Mouse (Mus musculus) intestine, embryonic 15.5 days (tissue): Measurements from ENCODE around the gene Zfp663. TPM values are rescaled to one million over a fixed set of nuclear protein-coding genes. Genes with fewer than 3 reads are reported as not detected.

Source experiments
- ATAC-seq: fragments of 200-750 bp; cut with Nextera tagmentation; 2 replicates; pipeline ENCODE4 v1.8.0; 2017; ENCODE audit warnings: moderate TSS enrichment, moderate library complexity
- H3K27ac ChIP-seq: fragments of 300-500 bp; sonication (generic); 2 replicates; pipeline ENCODE4 v1.5.1; 2015; ENCODE audit warnings: mild to moderate bottlenecking, inconsistent platforms
- H3K27me3 ChIP-seq: fragments of 300-500 bp; sonication (generic); replicated peaks from 2 replicates; pipeline ENCODE4 v1.6.1; 2015; ENCODE audit warnings: inconsistent platforms
- H3K36me3 ChIP-seq: fragments of 300-500 bp; sonication (generic); 2 replicates; pipeline ENCODE4 v1.6.1; 2015; ENCODE audit warnings: inconsistent platforms
- H3K4me1 ChIP-seq: fragments of 300-500 bp; sonication (generic); replicated peaks from 2 replicates; pipeline ENCODE4 v1.6.1; 2015; ENCODE audit warnings: inconsistent platforms
- H3K4me2 ChIP-seq: fragments of 300-500 bp; sonication (generic); replicated peaks from 2 replicates; pipeline ENCODE4 v1.6.1; 2015; ENCODE audit warnings: mild to moderate bottlenecking, inconsistent platforms
- H3K4me3 ChIP-seq: fragments of 300-500 bp; sonication (generic); replicated peaks from 2 replicates; pipeline ENCODE4 v1.5.1; 2015; ENCODE audit warnings: inconsistent platforms
- H3K9ac ChIP-seq: fragments of 300-500 bp; sonication (generic); 2 replicates; pipeline ENCODE4 v1.6.1; 2015; ENCODE audit warnings: inconsistent platforms
- H3K9me3 ChIP-seq: fragments of 300-500 bp; sonication (generic); 2 replicates; pipeline ENCODE4 v1.6.1; 2016; ENCODE audit warnings: inconsistent platforms
- WGBS: fragments of 180-500 bp; shearing (Covaris S2); methylation state at CpG from one replicate; pipeline ENCODE4 v1.1.7; 2015; 5-methylcytosine and 5-hydroxymethylcytosine counted together
- polyA plus RNA-seq: library from polyadenylated mRNA; unstranded; fragments of >200 nt; fragmentation: Nextera tagmentation; extraction: Ambion mirVana; gene quantifications from 2 replicates; pipeline ENCODE4 v1.2.1, GENCODE M21; 2015

The Zfp663 gene
- 0.75 and 1.1 TPM in 2 replicates for polyA plus RNA-seq

DNA sequence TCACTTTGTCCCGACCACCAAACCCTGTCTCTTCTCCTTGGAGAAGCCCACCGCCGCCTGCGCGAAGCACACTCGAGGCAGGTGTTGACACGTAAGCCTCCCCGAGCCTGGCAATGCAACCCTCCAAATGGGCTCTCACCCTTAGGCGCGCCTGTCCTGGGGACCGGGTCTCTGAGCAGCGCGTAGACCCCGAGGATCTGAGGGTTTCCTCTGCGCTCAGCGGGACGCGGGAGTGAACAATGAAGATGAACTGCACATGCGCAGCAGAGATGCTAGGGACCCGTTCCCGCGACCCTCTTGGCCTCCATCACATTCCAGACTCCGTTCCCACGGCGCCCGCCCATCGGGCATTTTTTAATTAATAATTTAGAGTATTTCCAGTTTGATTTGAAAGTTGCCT, at the start of gene Zfp663:
Gene Zfp663, minus strand, starts transcription at position 234 of the 400 bp plus-strand sequence.
- WGBS = 3% methylated on average over 27 of the region's 27 CpGs
- peaks cover 11% of the 10 kb centered on the region for H3K27me3 ChIP-seq
- no peaks in the 10 kb centered on the region for H3K9me3 ChIP-seq
- no peak for ATAC-seq
- H3K9ac ChIP-seq = no peak within 1 kb of the TSS
- no peak within 1 kb of the TSS for H3K27ac ChIP-seq
- peak within 1 kb of the TSS; percentile 60 for H3K4me2 ChIP-seq
- peak within 1 kb of the TSS; percentile 23; the same call in 1 of the 2 replicates for H3K4me3 ChIP-seq
- peaks cover 18% of the 10 kb centered on the region for H3K4me1 ChIP-seq
- H3K36me3 ChIP-seq = no peaks in the 10 kb centered on the region

DNA sequence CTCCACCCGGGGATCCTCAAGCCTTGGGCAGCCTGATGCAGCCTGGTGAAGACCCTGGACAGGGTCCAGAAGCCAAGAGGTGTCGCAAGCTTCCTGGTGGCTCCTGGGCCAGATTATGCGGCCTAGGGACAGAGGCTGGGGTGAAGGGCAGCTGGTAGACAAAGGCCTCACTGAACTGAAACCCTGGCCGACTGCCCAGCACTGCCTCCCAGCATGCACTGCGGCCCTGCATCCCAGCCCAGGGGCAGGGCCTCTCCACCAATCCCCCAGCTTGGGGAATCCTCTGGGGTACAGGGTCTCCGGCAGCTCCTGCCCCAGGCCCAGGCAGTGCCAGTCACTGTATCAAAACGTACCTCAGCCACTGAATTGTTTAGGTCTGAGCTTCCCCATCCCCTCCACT, 48.8 kb upstream of the Zfp663 start:
- Histone ChIP-seq H3K4me1 (no peaks in the 10 kb centered on the region), H3K27ac (no peak overlapping the region), H3K4me2 (no peak overlapping the region), H3K9ac (no peak overlapping the region), H3K36me3 (no peaks in the 10 kb centered on the region), H3K4me3 (no peak overlapping the region), H3K9me3 (no peaks in the 10 kb centered on the region), H3K27me3 (no peaks in the 10 kb centered on the region)
- ATAC-seq = no peak; the same call in 1 of the 2 replicates
- 73% methylated on average over 7 of the region's 7 CpGs for WGBS

DNA sequence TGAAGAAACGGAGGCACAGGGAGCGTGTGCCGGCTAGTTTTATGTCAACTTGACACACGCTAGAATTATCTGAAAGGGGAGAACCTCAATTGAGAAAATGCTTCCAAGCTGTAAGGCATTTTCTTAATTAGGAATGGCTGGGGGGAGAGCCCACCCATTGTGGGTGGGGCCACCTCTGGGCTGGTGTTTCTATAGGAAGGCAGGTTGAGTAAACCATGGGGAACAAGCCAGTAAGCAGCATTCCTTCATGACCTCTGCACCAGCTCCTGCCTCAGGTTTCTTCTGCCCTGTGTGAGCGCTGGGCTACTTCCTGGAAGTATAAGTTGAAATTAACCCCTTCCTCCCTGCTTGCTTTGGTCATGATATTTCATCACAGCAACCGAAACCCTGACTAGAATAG, 47.3 kb upstream of the Zfp663 start:
- H3K4me2 ChIP-seq = no peak overlapping the region
- no peaks in the 10 kb centered on the region for H3K27me3 ChIP-seq
- H3K27ac ChIP-seq = no peak overlapping the region
- no peak for ATAC-seq
- 65% methylated on average over 6 of the region's 6 CpGs for WGBS
- no peaks in the 10 kb centered on the region for H3K4me1 ChIP-seq
- H3K9ac ChIP-seq = no peak overlapping the region
- no peaks in the 10 kb centered on the region for H3K9me3 ChIP-seq
- no peak overlapping the region for H3K4me3 ChIP-seq
- H3K36me3 ChIP-seq = no peaks in the 10 kb centered on the region

DNA sequence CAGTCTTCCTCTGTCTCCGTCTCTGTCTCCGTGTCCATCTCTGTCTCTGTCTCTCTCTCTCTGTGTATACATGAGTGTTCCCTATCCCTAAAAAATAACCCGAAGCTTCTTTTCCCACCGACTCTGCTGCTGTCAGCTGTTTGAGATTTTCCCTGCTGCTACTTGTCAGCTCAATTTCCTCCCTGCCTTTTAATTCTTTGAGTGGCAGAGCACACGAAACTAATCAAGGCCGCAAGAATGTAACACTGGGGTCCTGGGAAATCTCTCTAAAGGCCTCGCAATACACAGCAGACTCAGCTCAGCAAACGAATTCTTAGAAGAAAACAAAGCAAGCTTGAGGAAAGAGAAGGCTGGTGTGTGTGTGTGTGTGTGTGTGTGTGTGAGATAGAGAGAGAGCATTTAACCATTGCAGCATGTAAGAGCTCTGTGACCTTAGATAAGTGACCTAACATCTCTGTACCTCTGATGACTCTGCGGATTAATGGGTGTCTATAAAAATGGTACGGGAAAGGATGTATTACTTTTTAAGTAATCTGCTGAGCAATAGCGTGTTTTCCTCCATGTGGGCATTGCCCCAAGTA, 46.7 kb upstream of the Zfp663 start:
- no peak overlapping the region for H3K9ac ChIP-seq
- no peak overlapping the region for H3K4me3 ChIP-seq
- no peaks in the 10 kb centered on the region for H3K4me1 ChIP-seq
- no peak overlapping the region for H3K27ac ChIP-seq
- ATAC-seq = no peak
- no peaks in the 10 kb centered on the region for H3K9me3 ChIP-seq
- WGBS = 47% methylated on average over 11 of the region's 11 CpGs
- H3K27me3 ChIP-seq = no peaks in the 10 kb centered on the region
- no peaks in the 10 kb centered on the region for H3K36me3 ChIP-seq
- H3K4me2 ChIP-seq = no peak overlapping the region

DNA sequence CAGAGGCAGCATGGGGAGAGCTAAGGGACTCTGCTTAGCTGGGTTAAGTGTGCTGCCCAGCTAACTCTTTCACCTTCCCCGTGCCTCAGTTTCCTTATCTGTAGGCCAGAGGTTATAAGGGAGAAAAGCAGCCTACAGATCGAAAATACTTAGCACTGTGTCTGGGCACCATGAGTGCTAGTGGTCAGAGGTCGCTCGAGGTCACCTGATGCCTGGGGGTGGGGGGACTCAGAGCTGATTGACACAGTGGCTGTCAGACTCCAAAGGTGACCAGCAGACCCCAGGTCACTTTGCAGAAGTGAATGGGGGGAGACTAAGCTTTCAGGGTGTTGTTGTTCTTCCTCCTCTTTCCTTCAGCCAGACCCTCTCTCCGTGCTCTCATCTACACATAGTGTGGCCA, 45.8 kb upstream of the Zfp663 start:
- 71% methylated on average over 5 of the region's 5 CpGs for WGBS
- H3K9me3 ChIP-seq = no peaks in the 10 kb centered on the region
- no peaks in the 10 kb centered on the region for H3K27me3 ChIP-seq
- no peak overlapping the region for H3K9ac ChIP-seq
- no peak overlapping the region for H3K4me3 ChIP-seq
- H3K4me1 ChIP-seq = no peaks in the 10 kb centered on the region
- H3K27ac ChIP-seq = no peak overlapping the region
- no peak for ATAC-seq
- no peaks in the 10 kb centered on the region for H3K36me3 ChIP-seq
- H3K4me2 ChIP-seq = no peak overlapping the region

DNA sequence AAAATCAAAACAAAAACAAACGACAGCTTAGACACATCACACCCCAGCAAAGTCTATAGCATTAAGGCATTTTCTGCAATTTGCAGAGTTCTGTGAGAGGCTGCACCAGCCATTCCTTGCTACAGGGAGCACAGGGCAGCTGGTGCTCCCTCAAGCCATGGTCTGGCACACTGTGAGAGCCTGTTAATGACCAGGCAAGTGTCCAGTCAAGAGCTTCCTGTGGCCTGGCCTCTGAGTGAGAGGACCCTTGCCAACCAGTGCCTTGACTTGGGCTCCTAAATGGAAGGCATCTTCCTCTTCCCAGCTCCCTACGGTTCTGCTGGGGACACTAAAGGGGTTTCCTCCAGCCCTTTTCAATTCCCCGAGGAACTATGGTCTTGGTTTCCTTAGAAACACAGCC, 45.4 kb upstream of the Zfp663 start:
- H3K36me3 ChIP-seq = no peaks in the 10 kb centered on the region
- no peaks in the 10 kb centered on the region for H3K4me1 ChIP-seq
- WGBS = 53% methylated on average over 3 of the region's 3 CpGs
- H3K9ac ChIP-seq = no peak overlapping the region
- no peak overlapping the region for H3K4me2 ChIP-seq
- H3K9me3 ChIP-seq = no peaks in the 10 kb centered on the region
- no peak overlapping the region for H3K4me3 ChIP-seq
- no peak for ATAC-seq
- no peaks in the 10 kb centered on the region for H3K27me3 ChIP-seq
- H3K27ac ChIP-seq = no peak overlapping the region

DNA sequence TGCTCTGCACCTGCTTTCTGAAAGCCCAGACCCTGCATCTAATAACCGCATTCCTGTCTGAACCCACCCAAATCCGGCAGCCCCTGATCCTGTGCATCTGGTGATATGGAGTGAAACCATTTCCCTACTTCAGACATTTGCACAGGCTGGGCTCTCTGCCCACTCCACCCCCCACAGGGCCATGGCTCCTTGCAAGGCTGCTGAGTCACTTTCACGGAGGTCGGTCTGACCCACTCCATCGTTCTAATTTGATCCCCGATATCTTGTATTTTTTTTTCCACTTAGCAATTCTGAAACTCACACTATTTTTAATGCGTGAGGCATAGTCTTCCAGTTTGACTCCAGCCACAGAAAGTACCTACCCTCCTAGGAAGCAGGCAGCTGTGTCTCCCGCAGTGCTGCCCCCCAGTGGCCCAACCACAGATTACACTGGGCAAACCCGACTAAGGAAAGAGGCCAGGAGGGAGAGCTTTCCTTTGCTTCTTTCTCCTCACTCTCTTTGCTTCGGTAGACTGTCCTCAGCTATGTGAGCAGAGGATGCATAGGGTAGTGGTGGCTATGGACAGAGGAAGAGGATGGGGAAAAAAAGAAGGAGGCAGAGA, 39.3 kb upstream of the Zfp663 start:
- Histone ChIP-seq H3K36me3 (no peaks in the 10 kb centered on the region), H3K4me1 (0 out of 2 replicates have a peak, but pooled peaks cover 2% of the 10 kb centered on the region), H3K27ac (no peak overlapping the region), H3K4me2 (no peak overlapping the region), H3K9me3 (no peaks in the 10 kb centered on the region), H3K9ac (no peak overlapping the region), H3K4me3 (no peak overlapping the region), H3K27me3 (no peaks in the 10 kb centered on the region)
- WGBS = 35% methylated on average over 10 of the region's 10 CpGs
- no peak for ATAC-seq

DNA sequence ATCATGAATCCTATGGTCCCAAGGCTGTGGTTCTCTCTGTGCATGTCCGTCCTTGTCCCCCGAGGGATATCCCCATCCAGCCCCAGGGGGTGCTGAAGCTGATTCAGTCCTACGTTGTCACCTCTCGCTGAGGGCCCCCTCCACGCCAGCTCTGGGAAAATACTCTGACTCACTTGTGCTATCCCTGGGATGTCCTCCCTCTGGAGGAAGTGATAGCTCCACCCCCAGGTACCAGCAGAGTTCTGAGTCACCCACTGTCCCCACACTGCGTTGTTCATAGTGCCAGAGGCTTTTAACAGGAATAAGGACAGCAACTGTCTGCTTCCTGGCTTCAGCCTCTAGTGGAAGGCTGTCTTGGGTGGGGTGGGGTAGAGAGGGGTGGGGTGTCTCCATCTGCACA, 36.8 kb upstream of the Zfp663 start:
- H3K9me3 ChIP-seq = no peaks in the 10 kb centered on the region
- H3K36me3 ChIP-seq = no peaks in the 10 kb centered on the region
- H3K9ac ChIP-seq = no peak overlapping the region
- H3K4me3 ChIP-seq = no peak overlapping the region
- H3K4me1 ChIP-seq = peaks cover 6% of the 10 kb centered on the region; the same call in 1 of the 2 replicates
- no peaks in the 10 kb centered on the region for H3K27me3 ChIP-seq
- WGBS = 26% methylated on average over 6 of the region's 6 CpGs
- no peak overlapping the region for H3K4me2 ChIP-seq
- H3K27ac ChIP-seq = no peak overlapping the region
- 0 out of 2 replicates have a peak, but pooled peaks have one; percentile 47 for ATAC-seq

DNA sequence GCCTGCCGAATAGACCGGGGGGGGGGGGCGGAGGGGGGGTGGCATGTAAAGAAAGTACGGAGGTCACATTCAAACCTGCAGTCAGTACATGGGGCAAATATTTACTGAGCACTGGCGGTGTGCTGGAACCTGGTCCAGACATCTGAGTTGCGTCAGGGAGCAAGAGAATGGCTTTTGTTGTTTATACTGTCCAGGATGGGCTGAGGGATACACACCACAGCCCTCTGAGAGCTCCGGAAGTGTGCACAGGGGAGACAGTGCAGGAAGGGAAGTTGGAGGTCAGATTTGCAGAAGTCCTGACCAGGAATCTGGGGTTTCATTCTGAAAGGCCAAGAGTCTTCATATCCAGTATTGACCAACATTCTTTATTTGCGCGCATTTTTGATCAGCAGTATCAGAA, 36.4 kb upstream of the Zfp663 start:
- no peak overlapping the region for H3K9ac ChIP-seq
- H3K9me3 ChIP-seq = no peaks in the 10 kb centered on the region
- peak; percentile 53 for ATAC-seq
- H3K27ac ChIP-seq = no peak overlapping the region
- H3K27me3 ChIP-seq = no peaks in the 10 kb centered on the region
- H3K4me3 ChIP-seq = no peak overlapping the region
- no peaks in the 10 kb centered on the region for H3K36me3 ChIP-seq
- H3K4me1 ChIP-seq = peaks cover 6% of the 10 kb centered on the region; the same call in 1 of the 2 replicates
- H3K4me2 ChIP-seq = no peak overlapping the region
- 27% methylated on average over 9 of the region's 9 CpGs for WGBS

DNA sequence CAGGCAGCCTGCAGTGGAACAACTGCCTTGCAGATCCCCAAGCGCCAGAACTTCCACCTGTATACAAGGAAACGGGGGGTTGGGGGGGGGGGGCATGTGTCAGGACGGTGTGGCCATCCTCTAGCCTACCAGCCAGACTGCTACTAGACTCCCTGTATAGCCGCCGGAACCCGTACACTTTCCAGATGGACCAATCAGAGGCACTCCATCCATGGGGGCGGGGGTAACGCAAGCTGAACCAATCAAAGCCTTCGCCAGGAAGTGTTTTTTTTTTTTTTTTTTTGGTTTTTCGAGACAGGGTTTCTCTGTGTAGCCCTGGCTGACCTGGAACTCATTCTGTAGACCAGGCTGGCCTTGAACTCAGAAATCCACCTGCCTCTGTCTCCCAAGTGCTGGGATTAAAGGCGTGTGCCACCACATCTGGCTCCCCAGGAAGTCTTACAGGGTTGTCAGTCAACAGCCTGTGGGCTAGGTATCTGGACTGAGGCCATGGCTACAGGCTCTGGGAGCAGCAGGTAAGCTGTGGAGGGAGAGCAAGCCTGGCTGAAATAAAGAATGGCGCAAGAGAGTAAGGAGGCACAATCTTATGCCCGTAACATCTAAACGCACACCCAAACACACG, 29.7 kb upstream of the Zfp663 start:
- no peaks in the 10 kb centered on the region for H3K9me3 ChIP-seq
- no peak for ATAC-seq
- H3K9ac ChIP-seq = no peak overlapping the region
- no peaks in the 10 kb centered on the region for H3K27me3 ChIP-seq
- H3K36me3 ChIP-seq = no peaks in the 10 kb centered on the region
- WGBS = 64% methylated on average over 15 of the region's 15 CpGs
- H3K4me3 ChIP-seq = no peak overlapping the region
- H3K27ac ChIP-seq = no peak overlapping the region
- H3K4me1 ChIP-seq = peaks cover 12% of the 10 kb centered on the region
- no peak overlapping the region for H3K4me2 ChIP-seq

DNA sequence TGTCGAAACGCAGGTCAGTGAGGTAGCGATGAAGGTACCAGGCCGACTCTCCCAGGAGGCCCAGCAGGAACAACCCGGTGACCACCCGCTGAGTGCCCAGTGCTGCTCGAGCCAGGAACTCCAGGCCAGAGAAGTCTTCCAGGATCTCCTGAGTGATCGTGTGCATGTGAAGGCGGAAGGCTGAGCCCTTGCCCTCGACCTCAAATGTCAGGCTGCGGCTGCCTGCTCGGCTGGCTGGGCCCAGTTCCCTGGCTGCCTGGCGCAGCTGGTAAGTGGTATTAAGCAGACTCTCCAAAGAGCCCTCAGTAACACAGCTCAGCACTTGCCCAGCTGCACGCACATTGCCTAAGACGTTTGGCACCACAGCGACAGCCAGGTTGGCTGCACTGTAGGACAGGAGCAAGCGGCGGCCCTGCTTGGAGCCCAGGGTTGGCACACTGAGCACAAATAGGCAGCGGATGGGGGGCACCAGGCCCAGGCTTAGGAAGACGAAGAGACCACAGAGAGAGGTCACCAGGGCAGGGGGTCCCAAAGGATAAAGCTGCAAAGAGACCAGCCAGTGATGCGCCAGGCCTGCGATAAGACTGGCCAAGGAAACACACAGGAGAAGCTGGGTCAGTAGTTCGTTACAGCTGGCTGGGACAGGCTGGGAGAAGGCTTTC, 29.1 kb upstream of the Zfp663 start:
- H3K27ac ChIP-seq = no peak overlapping the region

DNA sequence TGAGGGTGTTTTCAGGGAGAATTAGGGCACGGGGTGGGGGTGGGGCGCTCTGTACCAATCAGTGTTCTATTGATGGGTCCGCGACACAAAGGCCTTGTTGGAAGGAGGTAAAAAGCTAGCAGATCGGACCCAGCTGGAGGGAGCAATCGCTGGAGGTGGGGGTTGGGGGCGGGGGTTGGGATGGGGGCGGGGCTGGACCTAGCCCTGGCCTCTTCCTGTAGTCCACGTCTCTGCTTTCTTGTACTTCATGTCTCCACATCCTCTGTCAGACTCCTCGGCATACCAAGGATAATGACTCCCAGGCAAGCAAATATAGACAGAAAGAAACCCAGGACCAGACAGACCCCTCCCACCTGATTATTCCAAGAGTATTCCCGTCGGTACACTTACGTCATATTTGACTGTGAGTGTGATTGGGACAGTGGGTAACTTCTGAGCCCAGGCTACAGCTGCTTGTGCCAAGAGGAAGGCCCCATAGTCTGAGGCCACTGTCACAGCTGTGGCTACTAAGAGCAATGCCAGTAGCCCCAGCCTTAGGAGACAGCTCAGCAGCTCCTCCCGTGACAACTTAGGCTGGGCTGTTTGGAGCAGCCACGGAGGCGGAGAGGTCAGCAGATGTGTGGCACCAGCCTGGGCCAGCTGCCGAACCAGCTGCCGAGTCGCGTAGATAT, 28.4 kb upstream of the Zfp663 start:
- Histone ChIP-seq H3K4me1 (peaks cover 12% of the 10 kb centered on the region), H3K36me3 (no peaks in the 10 kb centered on the region), H3K27ac (no peak overlapping the region), H3K9ac (no peak overlapping the region), H3K27me3 (no peaks in the 10 kb centered on the region), H3K4me2 (no peak overlapping the region), H3K9me3 (no peaks in the 10 kb centered on the region), H3K4me3 (no peak overlapping the region)
- no peak for ATAC-seq
- 44% methylated on average over 20 of the region's 20 CpGs for WGBS

More for the DNA sequence above, 29.1 kb upstream of the Zfp663 start:
- H3K9ac ChIP-seq = no peak overlapping the region
- 70% methylated on average over 23 of the region's 23 CpGs for WGBS
- H3K4me3 ChIP-seq = no peak overlapping the region
- H3K36me3 ChIP-seq = no peaks in the 10 kb centered on the region
- H3K9me3 ChIP-seq = no peaks in the 10 kb centered on the region
- H3K4me1 ChIP-seq = peaks cover 12% of the 10 kb centered on the region
- no peak for ATAC-seq
- no peak overlapping the region for H3K4me2 ChIP-seq
- no peaks in the 10 kb centered on the region for H3K27me3 ChIP-seq
